In genomic region chr9:98954391-98955102, GRCm38 (mm10) we compare ENCODE assay signal across 9 mouse cellular contexts. TPM values are rescaled to one million over a fixed set of nuclear protein-coding genes. Genes with fewer than 3 reads are reported as not detected.
A peak's percentile ranks its signal among the peaks of the same experiment; 100 is the strongest.
DNase-seq lines count a peak whose midpoint lies in the region; ATAC-seq and TF ChIP-seq lines count a peak whose summit lies in the region.
"Had no signal": no experiment of that assay in that cellular context is flagged by ENCODE, and none has a peak within 500 bp of the region (broad histone marks: within the 10 kb centered on the region; RNA-seq: fewer than 3 reads in every experiment).

No protein-coding gene starts in this region.

- H3K4me3 ChIP-seq in layer of hippocampus, adult 2 months = peak overlapping the region; percentile 47
- H3K4me3 ChIP-seq in embryonic facial prominence, embryonic 14.5 days (ENCODE audit: low read depth, low read length) = peak overlapping the region; percentile 54
- H3K4me3 ChIP-seq in limb, embryonic 10.5 days = peak overlapping the region; percentile 60
- peak overlapping the region; percentile 11; the same call in 1 of the 2 replicates for H3K4me3 ChIP-seq in olfactory bulb, adult 2 months (ENCODE audit: insufficient read depth, low read depth, low read length)

- no peaks in the 10 kb centered on the region for H3K36me3 ChIP-seq in embryonic facial prominence, embryonic 14.5 days (ENCODE audit: control insufficient read depth, insufficient read depth, low read length)
- no peaks in the 10 kb centered on the region for H3K36me3 ChIP-seq in limb, embryonic 10.5 days

- DNase-seq in layer of hippocampus, adult 2 months (ENCODE audit: low spot score in 2 of 2) = no peak
- no peak for DNase-seq in layer of hippocampus, postnatal 10 days (ENCODE audit: low spot score in 2 of 2)
- DNase-seq in embryonic facial prominence, embryonic 14.5 days (ENCODE audit: low spot score) = no peak
- peak; percentile 73 for DNase-seq in limb, embryonic 10.5 days (ENCODE audit: low spot score)
- DNase-seq in gastrocnemius, postnatal 25 days = no peak
- no peak for DNase-seq in layer of hippocampus, adult 18-20 months (ENCODE audit: low spot score in 2 of 2)
- no peak for DNase-seq in left cerebral cortex, postnatal 4 days

- peak overlapping the region; percentile 70 for H3K9ac ChIP-seq in embryonic facial prominence, embryonic 14.5 days (ENCODE audit: low read depth, low read length)

- no peak for TF ChIP-seq POLR2A in olfactory bulb, adult 2 months (IDR thresholded peaks at IDR 0.05; ENCODE audit: insufficient read depth, low read depth, low read length)

- intact Hi-C loops in left cerebral cortex, postnatal 4 days (cut with DNase I) = loop anchor here (5.0 kb wide), 1 partner anchor 307 kb away; no protein-coding TSS in a partner anchor

- peak overlapping the region; percentile 73; the same call in 1 of the 2 replicates for H3K27ac ChIP-seq in layer of hippocampus, adult 2 months
- peak overlapping the region; percentile 80 for H3K27ac ChIP-seq in embryonic facial prominence, embryonic 14.5 days (replicated peaks; ENCODE audit: low read depth, low read length)
- no peak overlapping the region for H3K27ac ChIP-seq in limb, embryonic 10.5 days
- H3K27ac ChIP-seq in olfactory bulb, adult 2 months (ENCODE audit: insufficient read depth, low read depth, low read length) = no peak overlapping the region

- H3K27me3 ChIP-seq in embryonic facial prominence, embryonic 14.5 days (replicated peaks; ENCODE audit: control insufficient read depth, insufficient read depth, low read length) = peaks cover 97% of the 10 kb centered on the region
- H3K27me3 ChIP-seq in limb, embryonic 10.5 days (ENCODE audit: low read depth, poor library complexity, severe bottlenecking) = peaks cover 96% of the 10 kb centered on the region

- H3K4me1 ChIP-seq in embryonic facial prominence, embryonic 14.5 days (ENCODE audit: control insufficient read depth, insufficient read depth, low read length) = peaks cover 11% of the 10 kb centered on the region; the same call in 1 of the 2 replicates
- H3K4me1 ChIP-seq in limb, embryonic 10.5 days = peaks cover 34% of the 10 kb centered on the region
- peaks cover 23% of the 10 kb centered on the region for H3K4me1 ChIP-seq in olfactory bulb, adult 2 months (ENCODE audit: control insufficient read depth, insufficient read depth, low read length)

- no peaks in the 10 kb centered on the region for H3K9me3 ChIP-seq in embryonic facial prominence, embryonic 14.5 days (ENCODE audit: control insufficient read depth, low read length)
- H3K9me3 ChIP-seq in limb, embryonic 10.5 days (replicated peaks) = no peaks in the 10 kb centered on the region

- no peak for ATAC-seq in embryonic facial prominence, embryonic 14.5 days (ENCODE audit: low read depth)

- 2% methylated on average over 31 of the region's 33 CpGs for WGBS in embryonic facial prominence, embryonic 14.5 days
- WGBS in limb, embryonic 10.5 days = 1% methylated on average over 33 of the region's 33 CpGs
- 2% methylated on average over 33 of the region's 33 CpGs for WGBS in olfactory bulb, adult 2 months

- peak overlapping the region; percentile 87 for H3K4me2 ChIP-seq in embryonic facial prominence, embryonic 14.5 days (ENCODE audit: low read depth, low read length)

- TF ChIP-seq CTCF in layer of hippocampus, adult 2 months (conservative IDR thresholded peaks at IDR 0.05) = no peak
- TF ChIP-seq CTCF in olfactory bulb, adult 2 months (IDR thresholded peaks at IDR 0.05; ENCODE audit: insufficient read depth, low read depth, low read length) = no peak

RNA-seq across cellular contexts. Expression of gene Foxl2, which starts 0.5 kb away (rescaled TPM):
- total RNA-seq in layer of hippocampus, adult 2 months (2021) = 1 to 10 TPM in 1 of 2 experiments, under 1 TPM in 1; 0.92 to 1.0 TPM
- 1 to 10 TPM; 1.4 to 1.7 TPM for total RNA-seq in layer of hippocampus, postnatal 10 days (2021)
- 1.0 and 1.5 TPM in 2 replicates for polyA plus RNA-seq in embryonic facial prominence, embryonic 14.5 days (2014; fragmentation: Nextera tagmentation; extraction: Ambion mirVana)
- not detected in 2 replicates for polyA plus RNA-seq in limb, embryonic 10.5 days (2016; fragmentation: Nextera tagmentation; extraction: Ambion mirVana)
- not detected in 2 replicates for polyA plus RNA-seq in olfactory bulb, adult 2 months (2012; ENCODE audit: insufficient read depth, insufficient read length, low replicate concordance, missing spikeins)
- total RNA-seq in gastrocnemius, postnatal 25 days (2021) = under 1 TPM in 1 of 2 experiments, not detected in 1; 0.27 TPM
- total RNA-seq in layer of hippocampus, adult 18-20 months (2021) = 1 to 10 TPM in 1 of 2 experiments, under 1 TPM in 1; 0.89 to 1.1 TPM
- total RNA-seq in left cerebral cortex, postnatal 4 days (2021) = 1 to 10 TPM; 1.6 to 2.4 TPM
- total RNA-seq: hematopoietic stem cell, adult 5-6 weeks had no signal

RNA-seq across cellular contexts. Expression of gene Faim, which starts 31.6 kb away (rescaled TPM):
- 10 to 100 TPM; 60.0 to 61.1 TPM for total RNA-seq in layer of hippocampus, adult 2 months (2021)
- 10 to 100 TPM; 56.5 to 57.3 TPM for total RNA-seq in layer of hippocampus, postnatal 10 days (2021)
- polyA plus RNA-seq in embryonic facial prominence, embryonic 14.5 days (2014; fragmentation: Nextera tagmentation; extraction: Ambion mirVana) = 39.7 and 43.5 TPM in 2 replicates
- 54.4 and 57.3 TPM in 2 replicates for polyA plus RNA-seq in limb, embryonic 10.5 days (2016; fragmentation: Nextera tagmentation; extraction: Ambion mirVana)
- not detected in 2 replicates for polyA plus RNA-seq in olfactory bulb, adult 2 months (2012; ENCODE audit: insufficient read depth, insufficient read length, low replicate concordance, missing spikeins)
- 1 to 10 TPM; 2.2 to 2.9 TPM for total RNA-seq in gastrocnemius, postnatal 25 days (2021)
- total RNA-seq in layer of hippocampus, adult 18-20 months (2021) = 10 to 100 TPM; 56.0 to 56.9 TPM
- total RNA-seq in left cerebral cortex, postnatal 4 days (2021) = 10 to 100 TPM; 41.6 to 43.9 TPM

RNA-seq across cellular contexts. Expression of gene 7420426K07Rik, which starts 51.6 kb away (rescaled TPM):
- not detected for total RNA-seq in layer of hippocampus, adult 2 months (2021)
- total RNA-seq in layer of hippocampus, postnatal 10 days (2021) = not detected
- polyA plus RNA-seq in embryonic facial prominence, embryonic 14.5 days (2014; fragmentation: Nextera tagmentation; extraction: Ambion mirVana) = not detected in 2 replicates
- polyA plus RNA-seq in limb, embryonic 10.5 days (2016; fragmentation: Nextera tagmentation; extraction: Ambion mirVana) = not detected in 2 replicates
- not detected in 2 replicates for polyA plus RNA-seq in olfactory bulb, adult 2 months (2012; ENCODE audit: insufficient read depth, insufficient read length, low replicate concordance, missing spikeins)
- not detected for total RNA-seq in gastrocnemius, postnatal 25 days (2021)
- total RNA-seq in layer of hippocampus, adult 18-20 months (2021) = not detected
- not detected for total RNA-seq in left cerebral cortex, postnatal 4 days (2021)
- total RNA-seq: hematopoietic stem cell, adult 5-6 weeks had no signal

Comparison
In these comparisons a context has a peak if more than half of its experiments do, and no peak if none do; other contexts are left out.
1. H3K27ac ChIP-seq: peak in layer of hippocampus, adult 2 months (single experiment) and embryonic facial prominence, embryonic 14.5 days (single experiment); none in limb, embryonic 10.5 days (single experiment) and olfactory bulb, adult 2 months (single experiment).
2. RNA of gene Faim, which starts 31.6 kb away (total RNA-seq): 60.0 to 61.1 TPM in layer of hippocampus, adult 2 months, 56.5 to 57.3 TPM in layer of hippocampus, postnatal 10 days, 56.0 to 56.9 TPM in layer of hippocampus, adult 18-20 months and 41.6 to 43.9 TPM in left cerebral cortex, postnatal 4 days; 2.2 to 2.9 TPM in gastrocnemius, postnatal 25 days; every median in the first group is over 10 times any median in the second.
3. Peak in every context shown above with its lines, with median percentiles within 50 percentile points of each other: H3K4me3 ChIP-seq.